Mouse (Mus musculus) thymus, adult 2 months (tissue): Measurements from ENCODE around the gene Zfp280c.

ENCODE experiments used
- CTCF ChIP-seq: fragments of 200-500 bp; IDR thresholded peaks from 2 replicates; pipeline ENCODE4 v1.5.1; 2012; ENCODE audit warnings: mild to moderate bottlenecking, control low read depth, low read length, moderate library complexity, borderline replicate concordance; ENCODE audit not compliant: control insufficient read depth, poor library complexity, insufficient read depth; ENCODE audit errors: extremely low read depth
- POLR2A ChIP-seq: fragments of 200-500 bp; IDR thresholded peaks from 2 replicates; pipeline ENCODE4 v1.6.1; 2012; ENCODE audit warnings: mild to moderate bottlenecking, low read length, control low read depth, moderate library complexity; ENCODE audit not compliant: control insufficient read depth, poor library complexity, insufficient read depth; ENCODE audit errors: extremely low read depth

DNA sequence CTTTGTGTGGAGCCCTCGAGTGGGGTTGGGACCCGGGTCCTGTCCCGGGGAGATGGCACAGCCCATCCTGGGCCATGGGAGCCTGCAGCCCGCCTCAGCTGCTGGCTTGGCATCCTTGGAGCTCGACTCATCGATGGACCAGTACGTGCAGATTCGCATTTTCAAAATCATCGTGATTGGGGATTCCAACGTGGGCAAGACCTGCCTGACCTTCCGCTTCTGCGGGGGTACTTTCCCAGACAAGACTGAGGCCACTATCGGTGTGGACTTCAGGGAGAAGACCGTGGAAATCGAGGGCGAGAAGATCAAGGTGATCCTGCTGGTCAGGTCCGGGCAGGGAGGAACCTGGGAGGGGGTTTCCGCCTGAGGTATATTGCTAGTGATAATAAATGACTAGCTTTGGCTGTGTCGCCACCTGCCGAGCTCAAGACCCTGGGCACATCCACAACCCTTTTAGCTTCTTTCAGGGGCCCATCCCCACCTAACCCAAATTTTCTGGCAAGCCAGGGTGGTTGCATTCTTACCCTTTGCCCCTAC, 74.7 kb downstream of the Zfp280c start:
- TF ChIP-seq CTCF = no peak
- no peak for TF ChIP-seq POLR2A
